Mouse (Mus musculus): ENCODE measurements around the gene Ndrg2. TPM values are rescaled to one million over a fixed set of nuclear protein-coding genes. Genes with fewer than 3 reads are reported as not detected.
"Not testable (repeated sequence)": the region's sequence is repeated elsewhere in the genome, so short reads cannot be mapped to it uniquely, and the experiment has no call there.

The Ndrg2 gene
- polyA plus RNA-seq, 1 experiment from 2014 or later: 269 TPM

DNA sequence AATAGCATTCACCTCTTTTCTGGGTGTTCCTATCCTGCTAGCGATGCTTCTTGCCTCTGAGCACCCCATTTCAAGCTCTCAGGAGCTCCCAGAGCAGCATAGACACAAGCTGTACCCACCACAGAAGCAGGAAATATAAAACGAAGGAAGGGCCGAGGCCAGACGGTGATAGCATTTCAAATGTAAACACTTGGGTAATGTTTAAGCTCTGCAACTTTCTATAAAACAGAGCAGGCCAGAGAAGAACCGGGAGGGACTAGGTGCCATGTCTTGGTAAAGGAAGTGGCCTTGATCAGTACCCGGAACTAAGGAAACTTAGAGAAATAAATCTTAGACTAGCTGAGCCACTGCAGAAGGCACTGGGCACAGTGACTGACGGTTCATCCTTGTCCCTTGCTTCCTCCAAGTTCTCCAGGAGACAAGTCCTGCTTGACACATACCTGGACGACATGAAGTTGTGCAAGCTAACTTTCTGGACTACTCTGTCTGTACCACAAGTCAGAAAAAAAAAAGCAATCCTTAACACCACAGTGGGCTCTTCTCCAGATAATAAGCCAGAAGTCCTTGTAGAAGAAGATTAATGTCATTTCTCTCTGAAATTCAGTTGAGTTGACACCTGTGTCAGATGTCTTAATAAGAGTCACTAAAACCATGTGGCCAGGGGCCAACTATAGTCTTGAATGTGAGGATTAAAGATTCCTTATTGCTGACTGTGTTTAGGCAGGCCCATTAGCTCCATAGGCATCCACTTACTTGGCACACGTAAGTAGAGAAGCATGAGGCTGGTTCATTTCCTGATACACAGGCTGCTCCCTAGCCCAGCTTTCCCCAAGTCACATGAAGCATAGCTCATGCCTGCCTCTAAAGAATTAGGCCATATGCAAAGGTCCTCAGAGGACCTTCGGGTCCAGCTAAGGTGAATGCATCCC is 18.4 kb upstream of the Ndrg2 start:
- no peak overlapping the region for H3K27ac ChIP-seq (replicated peaks in 1 of 2; ENCODE audit: control insufficient read depth in 1 of 2, insufficient read depth in 1 of 2, low read depth in 2 of 2, low read length in 2 of 2)
- H3K27me3 ChIP-seq (ENCODE audit: control insufficient read depth, insufficient read depth, low read length): no peaks in the 10 kb centered on the region
- ATAC-seq (ENCODE audit: insufficient number of reproducible peaks, insufficient read depth, low FRiP score, low read depth): no peak
- H3K4me1 ChIP-seq (ENCODE audit: control insufficient read depth in 2 of 2, insufficient read depth in 2 of 2, low read length in 2 of 2): no peaks in the 10 kb centered on the region; a peak in 1 of 4 replicates
- H3K4me3 ChIP-seq (ENCODE audit: control insufficient read depth in 1 of 2, insufficient read depth in 1 of 2, low read depth in 1 of 2, low read length in 2 of 2): no peak overlapping the region
- WGBS: 64% methylated on average over 10 of the region's 10 CpGs
- no peaks in the 10 kb centered on the region for H3K36me3 ChIP-seq (ENCODE audit: control insufficient read depth, insufficient read depth, low read length)
- no peaks in the 10 kb centered on the region for H3K9me3 ChIP-seq (ENCODE audit: control insufficient read depth, low read length)
- H3K4me2 ChIP-seq (ENCODE audit: low read length): no peak overlapping the region
- H3K9ac ChIP-seq (ENCODE audit: low read length): no peak overlapping the region

GRCm38 (mm10) chr14:51930824-51931223 is 16.9 kb upstream of the Ndrg2 start:
- 20% methylated on average over 5 of the region's 5 CpGs for WGBS
- Histone ChIP-seq H3K27me3 (ENCODE audit: control insufficient read depth, insufficient read depth, low read length) (no peaks in the 10 kb centered on the region), H3K9ac (ENCODE audit: low read length) (no peak overlapping the region), H3K36me3 (ENCODE audit: control insufficient read depth, insufficient read depth, low read length) (no peaks in the 10 kb centered on the region), H3K9me3 (ENCODE audit: control insufficient read depth, low read length) (no peaks in the 10 kb centered on the region), H3K4me3 (ENCODE audit: control insufficient read depth in 1 of 2, insufficient read depth in 1 of 2, low read depth in 1 of 2, low read length in 2 of 2) (no peak overlapping the region), H3K27ac (replicated peaks in 1 of 2; ENCODE audit: control insufficient read depth in 1 of 2, insufficient read depth in 1 of 2, low read depth in 2 of 2, low read length in 2 of 2) (no peak overlapping the region), H3K4me2 (ENCODE audit: low read length) (no peak overlapping the region), H3K4me1 (ENCODE audit: control insufficient read depth in 2 of 2, insufficient read depth in 2 of 2, low read length in 2 of 2) (no peaks in the 10 kb centered on the region; a peak in 1 of 4 replicates)
- peak; percentile 51; the same call in 1 of the 2 replicates for ATAC-seq (ENCODE audit: insufficient number of reproducible peaks, insufficient read depth, low FRiP score, low read depth)

DNA sequence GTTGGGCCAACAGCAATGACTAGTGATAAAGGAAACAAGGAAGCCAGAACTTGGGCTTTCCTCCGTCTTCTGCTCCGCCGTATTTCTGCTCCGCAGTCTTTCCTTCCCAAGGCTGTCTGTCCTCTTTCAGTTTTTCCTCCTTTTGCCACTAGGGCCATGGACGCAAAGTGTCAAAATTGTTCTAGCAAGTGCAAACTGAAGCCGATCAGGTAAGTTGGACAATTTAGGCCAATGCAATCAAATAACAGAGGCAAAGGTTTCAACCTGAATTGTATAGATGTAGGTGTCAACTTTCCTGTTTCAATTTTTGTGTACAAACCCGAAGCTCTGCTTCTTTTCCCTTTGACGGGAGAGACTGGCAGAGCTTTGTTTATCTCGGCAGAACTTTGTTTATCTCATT is 16.0 kb upstream of the Ndrg2 start:
- H3K9me3 ChIP-seq (ENCODE audit: control insufficient read depth, low read length): no peaks in the 10 kb centered on the region
- H3K27me3 ChIP-seq (ENCODE audit: control insufficient read depth, insufficient read depth, low read length): no peaks in the 10 kb centered on the region
- no peak for ATAC-seq (ENCODE audit: insufficient number of reproducible peaks, insufficient read depth, low FRiP score, low read depth)
- H3K4me2 ChIP-seq (ENCODE audit: low read length): peak overlapping the region; percentile 31; the same call in 1 of the 2 replicates
- WGBS: 64% methylated on average over 9 of the region's 9 CpGs
- H3K27ac ChIP-seq (replicated peaks in 1 of 2; ENCODE audit: control insufficient read depth in 1 of 2, insufficient read depth in 1 of 2, low read depth in 2 of 2, low read length in 2 of 2): peak overlapping the region in 1 of 2 experiments; percentile 47; a peak in 1 of 4 replicates
- H3K9ac ChIP-seq (ENCODE audit: low read length): no peak overlapping the region
- no peak overlapping the region for H3K4me3 ChIP-seq (ENCODE audit: control insufficient read depth in 1 of 2, insufficient read depth in 1 of 2, low read depth in 1 of 2, low read length in 2 of 2)
- H3K36me3 ChIP-seq (ENCODE audit: control insufficient read depth, insufficient read depth, low read length): no peaks in the 10 kb centered on the region
- H3K4me1 ChIP-seq (ENCODE audit: control insufficient read depth in 2 of 2, insufficient read depth in 2 of 2, low read length in 2 of 2): no peaks in the 10 kb centered on the region; a peak in 1 of 4 replicates

- Histone ChIP-seq H3K36me3 (ENCODE audit: control insufficient read depth, insufficient read depth, low read length) (no peaks in the 10 kb centered on the region), H3K9me3 (ENCODE audit: control insufficient read depth, low read length) (no peaks in the 10 kb centered on the region), H3K4me2 (ENCODE audit: low read length) (peak overlapping the region; percentile 31; the same call in 1 of the 2 replicates), H3K27ac (replicated peaks in 1 of 2; ENCODE audit: control insufficient read depth in 1 of 2, insufficient read depth in 1 of 2, low read depth in 2 of 2, low read length in 2 of 2) (peak overlapping the region in 1 of 2 experiments; percentile 47; a peak in 2 of 4 replicates), H3K4me3 (ENCODE audit: control insufficient read depth in 1 of 2, insufficient read depth in 1 of 2, low read depth in 1 of 2, low read length in 2 of 2) (no peak overlapping the region), H3K27me3 (ENCODE audit: control insufficient read depth, insufficient read depth, low read length) (no peaks in the 10 kb centered on the region), H3K4me1 (ENCODE audit: control insufficient read depth in 2 of 2, insufficient read depth in 2 of 2, low read length in 2 of 2) (no peaks in the 10 kb centered on the region; a peak in 1 of 4 replicates), H3K9ac (ENCODE audit: low read length) (no peak overlapping the region)
- ATAC-seq (ENCODE audit: insufficient number of reproducible peaks, insufficient read depth, low FRiP score, low read depth): peak; percentile 44; the same call in 1 of the 2 replicates
- WGBS: 68% methylated on average over 8 of the region's 8 CpGs
These were observed 15.5 kb upstream of the Ndrg2 start for GRCm38 (mm10) chr14:51929309-51929943.

DNA sequence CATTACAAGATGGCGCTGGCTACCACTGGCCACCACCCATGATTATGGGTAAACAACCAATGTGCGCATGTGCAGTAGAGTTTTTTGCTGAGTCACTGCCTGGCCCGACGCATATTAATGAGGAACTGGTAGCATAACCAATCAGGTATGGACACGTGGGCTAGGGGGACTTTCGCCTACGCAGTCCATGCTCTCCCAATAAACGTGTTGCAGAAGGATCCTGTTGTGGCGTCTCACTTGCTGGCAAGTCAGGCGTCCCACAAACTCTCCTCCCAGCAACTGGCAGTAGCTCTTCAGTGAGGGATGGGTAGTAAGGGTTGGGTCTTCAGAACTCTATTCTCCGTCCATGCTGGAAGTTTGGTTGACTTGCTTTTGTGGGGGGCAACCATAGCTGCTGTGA is 13.0 kb upstream of the Ndrg2 start:
- H3K36me3 ChIP-seq (ENCODE audit: control insufficient read depth, insufficient read depth, low read length); H3K4me3 ChIP-seq (ENCODE audit: control insufficient read depth in 1 of 2, insufficient read depth in 1 of 2, low read depth in 1 of 2, low read length in 2 of 2); ATAC-seq (ENCODE audit: insufficient number of reproducible peaks, insufficient read depth, low FRiP score, low read depth); H3K4me2 ChIP-seq (ENCODE audit: low read length); H3K27me3 ChIP-seq (ENCODE audit: control insufficient read depth, insufficient read depth, low read length); H3K9me3 ChIP-seq (ENCODE audit: control insufficient read depth, low read length); H3K27ac ChIP-seq (replicated peaks in 1 of 2; ENCODE audit: control insufficient read depth in 1 of 2, insufficient read depth in 1 of 2, low read depth in 2 of 2, low read length in 2 of 2); H3K9ac ChIP-seq (ENCODE audit: low read length): not testable (repeated sequence)
- peaks cover 8 to 14% of the 10 kb centered on the region in 2 experiments for H3K4me1 ChIP-seq (ENCODE audit: control insufficient read depth in 2 of 2, insufficient read depth in 2 of 2, low read length in 2 of 2)
- WGBS: 90% methylated on average over 11 of the region's 11 CpGs

DNA sequence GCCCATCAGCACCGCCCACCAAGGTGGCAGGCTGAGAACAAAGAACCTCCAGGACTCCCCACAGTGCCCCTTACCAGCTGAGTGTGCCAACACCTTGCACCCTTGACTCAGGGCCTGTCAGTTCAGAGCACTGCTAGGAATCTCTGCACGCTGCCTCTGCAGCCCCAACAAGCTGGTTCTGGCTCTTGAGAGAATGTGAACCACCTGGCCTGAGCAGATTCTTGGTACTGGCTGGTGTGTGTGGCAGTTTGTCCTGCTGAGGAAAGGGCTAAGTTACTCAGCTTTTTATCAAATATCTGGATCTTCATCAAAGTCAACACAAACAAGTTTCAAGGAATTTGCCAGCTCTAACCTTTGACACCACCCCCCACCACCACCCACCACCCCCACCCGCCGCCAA is 9.5 kb upstream of the Ndrg2 start:
- H3K27me3 ChIP-seq (ENCODE audit: control insufficient read depth, insufficient read depth, low read length): no peaks in the 10 kb centered on the region
- no peaks in the 10 kb centered on the region for H3K9me3 ChIP-seq (ENCODE audit: control insufficient read depth, low read length)
- H3K4me1 ChIP-seq (ENCODE audit: control insufficient read depth in 2 of 2, insufficient read depth in 2 of 2, low read length in 2 of 2): peaks cover 15 to 21% of the 10 kb centered on the region in 2 experiments
- H3K27ac ChIP-seq (replicated peaks in 1 of 2; ENCODE audit: control insufficient read depth in 1 of 2, insufficient read depth in 1 of 2, low read depth in 2 of 2, low read length in 2 of 2): no peak overlapping the region
- no peak overlapping the region for H3K4me2 ChIP-seq (ENCODE audit: low read length)
- no peak overlapping the region for H3K9ac ChIP-seq (ENCODE audit: low read length)
- no peak overlapping the region for H3K4me3 ChIP-seq (ENCODE audit: control insufficient read depth in 1 of 2, insufficient read depth in 1 of 2, low read depth in 1 of 2, low read length in 2 of 2)
- 69% methylated on average over 4 of the region's 4 CpGs for WGBS
- no peaks in the 10 kb centered on the region for H3K36me3 ChIP-seq (ENCODE audit: control insufficient read depth, insufficient read depth, low read length)
- no peak for ATAC-seq (ENCODE audit: insufficient number of reproducible peaks, insufficient read depth, low FRiP score, low read depth)

DNA sequence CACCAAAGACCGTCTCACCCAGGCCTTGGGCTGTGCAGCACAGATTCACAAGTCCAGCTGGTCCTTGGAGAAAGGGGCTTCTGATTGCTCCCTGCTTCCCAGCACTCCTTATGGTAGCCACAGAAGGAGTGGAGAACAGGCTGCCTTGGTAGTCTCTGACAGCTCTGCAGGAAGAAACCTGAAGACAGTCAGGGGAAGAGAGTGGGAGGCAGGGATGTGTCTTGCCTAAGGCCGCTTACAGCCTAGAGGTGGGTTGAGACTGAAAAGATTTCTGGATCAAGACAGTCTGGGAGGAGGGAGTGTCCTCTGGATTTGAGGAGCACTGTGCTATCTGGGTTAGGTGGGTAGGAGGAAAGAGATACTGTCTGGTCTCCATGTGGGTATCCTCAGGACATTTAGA is 9.0 kb upstream of the Ndrg2 start:
- Histone ChIP-seq H3K36me3 (ENCODE audit: control insufficient read depth, insufficient read depth, low read length) (no peaks in the 10 kb centered on the region), H3K9ac (ENCODE audit: low read length) (no peak overlapping the region), H3K4me3 (ENCODE audit: control insufficient read depth in 1 of 2, insufficient read depth in 1 of 2, low read depth in 1 of 2, low read length in 2 of 2) (no peak overlapping the region), H3K4me2 (ENCODE audit: low read length) (no peak overlapping the region), H3K27me3 (ENCODE audit: control insufficient read depth, insufficient read depth, low read length) (no peaks in the 10 kb centered on the region), H3K27ac (replicated peaks in 1 of 2; ENCODE audit: control insufficient read depth in 1 of 2, insufficient read depth in 1 of 2, low read depth in 2 of 2, low read length in 2 of 2) (no peak overlapping the region), H3K4me1 (ENCODE audit: control insufficient read depth in 2 of 2, insufficient read depth in 2 of 2, low read length in 2 of 2) (peaks cover 15 to 21% of the 10 kb centered on the region in 2 experiments), H3K9me3 (ENCODE audit: control insufficient read depth, low read length) (no peaks in the 10 kb centered on the region)
- 77% methylated on average over 2 of the region's 2 CpGs for WGBS
- no peak for ATAC-seq (ENCODE audit: insufficient number of reproducible peaks, insufficient read depth, low FRiP score, low read depth)

All from heart, embryonic 14.5 days (tissue).